Mouse (Mus musculus): ENCODE measurements around the gene Lhx3. TPM values are rescaled to one million over a fixed set of nuclear protein-coding genes. Genes with fewer than 3 reads are reported as not detected.
A peak's percentile ranks its signal among the peaks of the same experiment; 100 is the strongest.

Lhx3 gene
- polyA plus RNA-seq, 1 experiment from 2014 or later, result not detected

- H3K4me2 ChIP-seq (ENCODE audit: low read length), result peak overlapping the region; percentile 81
- H3K9me3 ChIP-seq (ENCODE audit: control insufficient read depth, low read length), result no peaks in the 10 kb centered on the region
- H3K9ac ChIP-seq (ENCODE audit: low read length), result peak overlapping the region; percentile 58
- DNase-seq (ENCODE audit: low spot score) (peak; percentile 70), ATAC-seq (replicated peaks; ENCODE audit: low FRiP score, low TSS enrichment, low read depth) (peak; percentile 34)
- under 1% methylated on average over 49 of the region's 51 CpGs for WGBS
- peaks cover 23% of the 10 kb centered on the region for H3K4me1 ChIP-seq (replicated peaks; ENCODE audit: control insufficient read depth, insufficient read depth, low read length)
- H3K27me3 ChIP-seq (replicated peaks; ENCODE audit: control insufficient read depth, insufficient read depth, low read length), result no peaks in the 10 kb centered on the region
- H3K27ac ChIP-seq (ENCODE audit: low read depth), result peak overlapping the region; percentile 47; the same call in 1 of the 2 replicates
- no peaks in the 10 kb centered on the region for H3K36me3 ChIP-seq (ENCODE audit: control insufficient read depth, insufficient read depth, low read length)
- peak overlapping the region; percentile 63 for H3K4me3 ChIP-seq (ENCODE audit: low read depth, low read length)
Observed at GRCm38 (mm10) chr2:26236681-26237289, 28.7 kb upstream of the Lhx3 start.

- H3K27me3 ChIP-seq (replicated peaks; ENCODE audit: control insufficient read depth, insufficient read depth, low read length), result no peaks in the 10 kb centered on the region
- no peaks in the 10 kb centered on the region for H3K9me3 ChIP-seq (ENCODE audit: control insufficient read depth, low read length)
- no peak overlapping the region for H3K4me3 ChIP-seq (ENCODE audit: low read depth, low read length)
- 74% methylated on average over 2 of the region's 2 CpGs for WGBS
- ATAC-seq (replicated peaks; ENCODE audit: low FRiP score, low TSS enrichment, low read depth) (no peak), DNase-seq (ENCODE audit: low spot score) (no peak)
- no peaks in the 10 kb centered on the region for H3K36me3 ChIP-seq (ENCODE audit: control insufficient read depth, insufficient read depth, low read length)
- H3K27ac ChIP-seq (ENCODE audit: low read depth), result no peak overlapping the region
- H3K4me2 ChIP-seq (ENCODE audit: low read length), result no peak overlapping the region
- H3K4me1 ChIP-seq (replicated peaks; ENCODE audit: control insufficient read depth, insufficient read depth, low read length), result peaks cover 15% of the 10 kb centered on the region
- no peak overlapping the region for H3K9ac ChIP-seq (ENCODE audit: low read length)
Observed at GRCm38 (mm10) chr2:26234771-26235170, 26.7 kb upstream of the Lhx3 start.

- H3K36me3 ChIP-seq (ENCODE audit: control insufficient read depth, insufficient read depth, low read length), result no peaks in the 10 kb centered on the region
- H3K4me1 ChIP-seq (replicated peaks; ENCODE audit: control insufficient read depth, insufficient read depth, low read length), result peaks cover 13% of the 10 kb centered on the region
- 64% methylated on average over 5 of the region's 5 CpGs for WGBS
- no peaks in the 10 kb centered on the region for H3K9me3 ChIP-seq (ENCODE audit: control insufficient read depth, low read length)
- no peak overlapping the region for H3K4me2 ChIP-seq (ENCODE audit: low read length)
- no peak for DNase-seq (ENCODE audit: low spot score)
- ATAC-seq (replicated peaks; ENCODE audit: low FRiP score, low TSS enrichment, low read depth), result no peak
- no peaks in the 10 kb centered on the region for H3K27me3 ChIP-seq (replicated peaks; ENCODE audit: control insufficient read depth, insufficient read depth, low read length)
- H3K27ac ChIP-seq (ENCODE audit: low read depth), result peak overlapping the region; percentile 59; the same call in 1 of the 2 replicates
- H3K4me3 ChIP-seq (ENCODE audit: low read depth, low read length), result no peak overlapping the region
- H3K9ac ChIP-seq (ENCODE audit: low read length), result no peak overlapping the region
Observed at GRCm38 (mm10) chr2:26234253-26234652, 26.2 kb upstream of the Lhx3 start.

GRCm38 (mm10) chr2:26231366-26231765 is 23.3 kb upstream of the Lhx3 start:
- H3K9ac ChIP-seq (ENCODE audit: low read length), result no peak overlapping the region
- ATAC-seq (replicated peaks; ENCODE audit: low FRiP score, low TSS enrichment, low read depth) (no peak), DNase-seq (ENCODE audit: low spot score) (no peak)
- no peaks in the 10 kb centered on the region for H3K9me3 ChIP-seq (ENCODE audit: control insufficient read depth, low read length)
- no peaks in the 10 kb centered on the region for H3K27me3 ChIP-seq (replicated peaks; ENCODE audit: control insufficient read depth, insufficient read depth, low read length)
- no peak overlapping the region for H3K27ac ChIP-seq (ENCODE audit: low read depth)
- 76% methylated on average over 3 of the region's 3 CpGs for WGBS
- no peak overlapping the region for H3K4me2 ChIP-seq (ENCODE audit: low read length)
- H3K4me3 ChIP-seq (ENCODE audit: low read depth, low read length), result no peak overlapping the region
- H3K36me3 ChIP-seq (ENCODE audit: control insufficient read depth, insufficient read depth, low read length), result 0 out of 2 replicates have a peak, but pooled peaks cover 3% of the 10 kb centered on the region
- H3K4me1 ChIP-seq (replicated peaks; ENCODE audit: control insufficient read depth, insufficient read depth, low read length), result peaks cover 10% of the 10 kb centered on the region

GRCm38 (mm10) chr2:26230253-26230652 is 22.2 kb upstream of the Lhx3 start:
- WGBS, result 58% methylated on average over 4 of the region's 4 CpGs
- DNase-seq (ENCODE audit: low spot score), result no peak

GRCm38 (mm10) chr2:26227788-26228187 is 19.7 kb upstream of the Lhx3 start:
- no peaks in the 10 kb centered on the region for H3K4me1 ChIP-seq (replicated peaks; ENCODE audit: control insufficient read depth, insufficient read depth, low read length)
- H3K4me3 ChIP-seq (ENCODE audit: low read depth, low read length), result no peak overlapping the region
- H3K9ac ChIP-seq (ENCODE audit: low read length), result no peak overlapping the region
- 69% methylated on average over 1 of the region's 1 CpGs for WGBS
- no peak for DNase-seq (ENCODE audit: low spot score)
- H3K36me3 ChIP-seq (ENCODE audit: control insufficient read depth, insufficient read depth, low read length), result peaks cover 38% of the 10 kb centered on the region
- no peaks in the 10 kb centered on the region for H3K27me3 ChIP-seq (replicated peaks; ENCODE audit: control insufficient read depth, insufficient read depth, low read length)
- no peak overlapping the region for H3K27ac ChIP-seq (ENCODE audit: low read depth)
- no peak overlapping the region for H3K4me2 ChIP-seq (ENCODE audit: low read length)
- H3K9me3 ChIP-seq (ENCODE audit: control insufficient read depth, low read length), result no peaks in the 10 kb centered on the region
- ATAC-seq (replicated peaks; ENCODE audit: low FRiP score, low TSS enrichment, low read depth), result peak; percentile 79; the same call in 1 of the 2 replicates

More at GRCm38 (mm10) chr2:26230253-26230652, 22.2 kb upstream of the Lhx3 start:
- Histone ChIP-seq H3K9me3 (ENCODE audit: control insufficient read depth, low read length) (no peaks in the 10 kb centered on the region), H3K9ac (ENCODE audit: low read length) (no peak overlapping the region), H3K4me2 (ENCODE audit: low read length) (no peak overlapping the region), H3K27me3 (replicated peaks; ENCODE audit: control insufficient read depth, insufficient read depth, low read length) (no peaks in the 10 kb centered on the region), H3K4me1 (replicated peaks; ENCODE audit: control insufficient read depth, insufficient read depth, low read length) (no peaks in the 10 kb centered on the region; the same call in none of the 2 replicates), H3K27ac (ENCODE audit: low read depth) (no peak overlapping the region), H3K4me3 (ENCODE audit: low read depth, low read length) (no peak overlapping the region), H3K36me3 (ENCODE audit: control insufficient read depth, insufficient read depth, low read length) (peaks cover 14% of the 10 kb centered on the region)
- no peak for ATAC-seq (replicated peaks; ENCODE audit: low FRiP score, low TSS enrichment, low read depth)

- Histone ChIP-seq H3K27ac (ENCODE audit: low read depth) (no peak overlapping the region), H3K4me1 (replicated peaks; ENCODE audit: control insufficient read depth, insufficient read depth, low read length) (no peaks in the 10 kb centered on the region), H3K9me3 (ENCODE audit: control insufficient read depth, low read length) (no peaks in the 10 kb centered on the region), H3K9ac (ENCODE audit: low read length) (no peak overlapping the region), H3K36me3 (ENCODE audit: control insufficient read depth, insufficient read depth, low read length) (peaks cover 61% of the 10 kb centered on the region), H3K4me3 (ENCODE audit: low read depth, low read length) (no peak overlapping the region), H3K4me2 (ENCODE audit: low read length) (no peak overlapping the region), H3K27me3 (replicated peaks; ENCODE audit: control insufficient read depth, insufficient read depth, low read length) (no peaks in the 10 kb centered on the region)
- ATAC-seq (replicated peaks; ENCODE audit: low FRiP score, low TSS enrichment, low read depth) (no peak), DNase-seq (ENCODE audit: low spot score) (no peak)
- WGBS, result 94% methylated on average over 4 of the region's 4 CpGs
Observed at GRCm38 (mm10) chr2:26225242-26225641, 17.2 kb upstream of the Lhx3 start.

- Histone ChIP-seq H3K27me3 (replicated peaks; ENCODE audit: control insufficient read depth, insufficient read depth, low read length) (no peaks in the 10 kb centered on the region), H3K9me3 (ENCODE audit: control insufficient read depth, low read length) (no peaks in the 10 kb centered on the region), H3K4me3 (ENCODE audit: low read depth, low read length) (no peak overlapping the region), H3K36me3 (ENCODE audit: control insufficient read depth, insufficient read depth, low read length) (peaks cover 67% of the 10 kb centered on the region), H3K9ac (ENCODE audit: low read length) (no peak overlapping the region), H3K27ac (ENCODE audit: low read depth) (no peak overlapping the region), H3K4me2 (ENCODE audit: low read length) (no peak overlapping the region), H3K4me1 (replicated peaks; ENCODE audit: control insufficient read depth, insufficient read depth, low read length) (no peaks in the 10 kb centered on the region)
- WGBS, result 79% methylated on average over 3 of the region's 3 CpGs
- ATAC-seq (replicated peaks; ENCODE audit: low FRiP score, low TSS enrichment, low read depth), result no peak
- DNase-seq (ENCODE audit: low spot score), result no peak
Observed at GRCm38 (mm10) chr2:26223961-26224360, 15.9 kb upstream of the Lhx3 start.

GRCm38 (mm10) chr2:26214526-26214925 is 6.4 kb upstream of the Lhx3 start:
- H3K36me3 ChIP-seq (ENCODE audit: control insufficient read depth, insufficient read depth, low read length), result peaks cover 75% of the 10 kb centered on the region
- no peaks in the 10 kb centered on the region for H3K4me1 ChIP-seq (replicated peaks; ENCODE audit: control insufficient read depth, insufficient read depth, low read length)
- 23% methylated on average over 3 of the region's 3 CpGs for WGBS
- no peaks in the 10 kb centered on the region for H3K9me3 ChIP-seq (ENCODE audit: control insufficient read depth, low read length)
- no peak overlapping the region for H3K27ac ChIP-seq (ENCODE audit: low read depth)
- no peak for ATAC-seq (replicated peaks; ENCODE audit: low FRiP score, low TSS enrichment, low read depth)
- no peak overlapping the region for H3K9ac ChIP-seq (ENCODE audit: low read length)
- no peak overlapping the region for H3K4me2 ChIP-seq (ENCODE audit: low read length)
- H3K4me3 ChIP-seq (ENCODE audit: low read depth, low read length), result no peak overlapping the region
- DNase-seq (ENCODE audit: low spot score), result no peak
- no peaks in the 10 kb centered on the region for H3K27me3 ChIP-seq (replicated peaks; ENCODE audit: control insufficient read depth, insufficient read depth, low read length)

Measured in intestine, embryonic 14.5 days (tissue).